Mouse (Mus musculus): ENCODE results near the gene Hrh2. TPM values are rescaled to one million over a fixed set of nuclear protein-coding genes. Genes with fewer than 3 reads are reported as not detected.
A peak's percentile ranks its signal among the peaks of the same experiment; 100 is the strongest.

Gene Hrh2
- polyA plus RNA-seq, 1 experiment: not detected

- WGBS: 60% methylated on average over 5 of the region's 5 CpGs
- Histone ChIP-seq H3K4me3 (ENCODE audit: insufficient read depth, low read depth, low read length) (no peak overlapping the region), H3K27ac (ENCODE audit: insufficient read depth, low read depth, low read length) (no peak overlapping the region), H3K4me1 (ENCODE audit: control insufficient read depth, insufficient read depth, low read length) (peaks cover 21% of the 10 kb centered on the region)
- TF ChIP-seq POLR2A (IDR thresholded peaks at IDR 0.05; ENCODE audit: insufficient read depth, low read depth, low read length) (no peak), CTCF (IDR thresholded peaks at IDR 0.05; ENCODE audit: insufficient read depth, low read depth, low read length) (no peak)
Measured at GRCm38 (mm10) chr13:54245204-54245603, 53.3 kb downstream of the Hrh2 start.

GRCm38 (mm10) chr13:54247545-54247944 lies 55.6 kb downstream of the Hrh2 start:
- Histone ChIP-seq H3K4me1 (ENCODE audit: control insufficient read depth, insufficient read depth, low read length) (peaks cover 32% of the 10 kb centered on the region), H3K4me3 (ENCODE audit: insufficient read depth, low read depth, low read length) (no peak overlapping the region), H3K27ac (ENCODE audit: insufficient read depth, low read depth, low read length) (no peak overlapping the region)
- TF ChIP-seq CTCF (IDR thresholded peaks at IDR 0.05; ENCODE audit: insufficient read depth, low read depth, low read length) (peak; percentile 78), POLR2A (IDR thresholded peaks at IDR 0.05; ENCODE audit: insufficient read depth, low read depth, low read length) (no peak)
- 22% methylated on average over 4 of the region's 4 CpGs for WGBS

- no peak for TF ChIP-seq CTCF (IDR thresholded peaks at IDR 0.05; ENCODE audit: insufficient read depth, low read depth, low read length)
- TF ChIP-seq POLR2A (IDR thresholded peaks at IDR 0.05; ENCODE audit: insufficient read depth, low read depth, low read length): no peak
- 86% methylated on average over 13 of the region's 13 CpGs for WGBS
- Histone ChIP-seq H3K4me1 (ENCODE audit: control insufficient read depth, insufficient read depth, low read length) (peaks cover 35% of the 10 kb centered on the region), H3K4me3 (ENCODE audit: insufficient read depth, low read depth, low read length) (no peak overlapping the region), H3K27ac (ENCODE audit: insufficient read depth, low read depth, low read length) (no peak overlapping the region)
Measured at GRCm38 (mm10) chr13:54248436-54248995, 56.6 kb downstream of the Hrh2 start.

GRCm38 (mm10) chr13:54249007-54249406 lies 57.1 kb downstream of the Hrh2 start:
- no peak overlapping the region for H3K27ac ChIP-seq (ENCODE audit: insufficient read depth, low read depth, low read length)
- no peak overlapping the region for H3K4me3 ChIP-seq (ENCODE audit: insufficient read depth, low read depth, low read length)
- H3K4me1 ChIP-seq (ENCODE audit: control insufficient read depth, insufficient read depth, low read length): peaks cover 35% of the 10 kb centered on the region
- no peak for TF ChIP-seq CTCF (IDR thresholded peaks at IDR 0.05; ENCODE audit: insufficient read depth, low read depth, low read length)
- TF ChIP-seq POLR2A (IDR thresholded peaks at IDR 0.05; ENCODE audit: insufficient read depth, low read depth, low read length): no peak
- 63% methylated on average over 4 of the region's 4 CpGs for WGBS

- 70% methylated on average over 8 of the region's 8 CpGs for WGBS
- H3K27ac ChIP-seq (ENCODE audit: insufficient read depth, low read depth, low read length): no peak overlapping the region
- TF ChIP-seq POLR2A (IDR thresholded peaks at IDR 0.05; ENCODE audit: insufficient read depth, low read depth, low read length) (no peak), CTCF (IDR thresholded peaks at IDR 0.05; ENCODE audit: insufficient read depth, low read depth, low read length) (no peak)
- H3K4me3 ChIP-seq (ENCODE audit: insufficient read depth, low read depth, low read length): no peak overlapping the region
- peaks cover 34% of the 10 kb centered on the region for H3K4me1 ChIP-seq (ENCODE audit: control insufficient read depth, insufficient read depth, low read length)
Measured at GRCm38 (mm10) chr13:54250346-54250745, 58.4 kb downstream of the Hrh2 start.

GRCm38 (mm10) chr13:54251541-54252225 lies 59.8 kb downstream of the Hrh2 start:
- peaks cover 36% of the 10 kb centered on the region for H3K4me1 ChIP-seq (ENCODE audit: control insufficient read depth, insufficient read depth, low read length)
- no peak overlapping the region for H3K4me3 ChIP-seq (ENCODE audit: insufficient read depth, low read depth, low read length)
- H3K27ac ChIP-seq (ENCODE audit: insufficient read depth, low read depth, low read length): no peak overlapping the region
- 75% methylated on average over 11 of the region's 11 CpGs for WGBS
- no peak for TF ChIP-seq CTCF (IDR thresholded peaks at IDR 0.05; ENCODE audit: insufficient read depth, low read depth, low read length)
- no peak for TF ChIP-seq POLR2A (IDR thresholded peaks at IDR 0.05; ENCODE audit: insufficient read depth, low read depth, low read length)

- H3K4me3 ChIP-seq (ENCODE audit: insufficient read depth, low read depth, low read length): no peak overlapping the region
- 20% methylated on average over 10 of the region's 10 CpGs for WGBS
- TF ChIP-seq POLR2A (IDR thresholded peaks at IDR 0.05; ENCODE audit: insufficient read depth, low read depth, low read length): no peak
- no peak for TF ChIP-seq CTCF (IDR thresholded peaks at IDR 0.05; ENCODE audit: insufficient read depth, low read depth, low read length)
- peaks cover 32% of the 10 kb centered on the region for H3K4me1 ChIP-seq (ENCODE audit: control insufficient read depth, insufficient read depth, low read length)
- H3K27ac ChIP-seq (ENCODE audit: insufficient read depth, low read depth, low read length): no peak overlapping the region
Measured at GRCm38 (mm10) chr13:54257580-54258223, 65.8 kb downstream of the Hrh2 start.

GRCm38 (mm10) chr13:54258231-54258743 lies 66.4 kb downstream of the Hrh2 start:
- 48% methylated on average over 8 of the region's 8 CpGs for WGBS
- no peak overlapping the region for H3K27ac ChIP-seq (ENCODE audit: insufficient read depth, low read depth, low read length)
- peaks cover 30% of the 10 kb centered on the region for H3K4me1 ChIP-seq (ENCODE audit: control insufficient read depth, insufficient read depth, low read length)
- H3K4me3 ChIP-seq (ENCODE audit: insufficient read depth, low read depth, low read length): no peak overlapping the region
- TF ChIP-seq CTCF (IDR thresholded peaks at IDR 0.05; ENCODE audit: insufficient read depth, low read depth, low read length) (no peak), POLR2A (IDR thresholded peaks at IDR 0.05; ENCODE audit: insufficient read depth, low read depth, low read length) (no peak)

- peaks cover 29% of the 10 kb centered on the region for H3K4me1 ChIP-seq (ENCODE audit: control insufficient read depth, insufficient read depth, low read length)
- H3K4me3 ChIP-seq (ENCODE audit: insufficient read depth, low read depth, low read length): no peak overlapping the region
- H3K27ac ChIP-seq (ENCODE audit: insufficient read depth, low read depth, low read length): no peak overlapping the region
- no peak for TF ChIP-seq CTCF (IDR thresholded peaks at IDR 0.05; ENCODE audit: insufficient read depth, low read depth, low read length)
- no peak for TF ChIP-seq POLR2A (IDR thresholded peaks at IDR 0.05; ENCODE audit: insufficient read depth, low read depth, low read length)
- WGBS: 39% methylated on average over 8 of the region's 8 CpGs
Measured at GRCm38 (mm10) chr13:54260318-54260717, 68.4 kb downstream of the Hrh2 start.
